8 mouse cellular contexts compared by ENCODE assay signal in genomic region chr19:38929471-38930251, GRCm38 (mm10). TPM values are rescaled to one million over a fixed set of nuclear protein-coding genes. Genes with fewer than 3 reads are reported as not detected.
DNase-seq lines count a peak whose midpoint lies in the region; ATAC-seq lines count a peak whose summit lies in the region.

No protein-coding gene starts in this region.

- H3K4me3 ChIP-seq in embryonic facial prominence, embryonic 10.5 days, result peak overlapping the region; percentile 91
- peak overlapping the region; percentile 59 for H3K4me3 ChIP-seq in midbrain, embryonic 15.5 days

- no peaks in the 10 kb centered on the region for H3K27me3 ChIP-seq in embryonic facial prominence, embryonic 10.5 days (replicated peaks; ENCODE audit: low read depth, poor library complexity, severe bottlenecking)
- H3K27me3 ChIP-seq in midbrain, embryonic 15.5 days (replicated peaks), result no peaks in the 10 kb centered on the region

- WGBS in embryonic facial prominence, embryonic 10.5 days, result 78% methylated on average over 13 of the region's 13 CpGs
- WGBS in midbrain, embryonic 15.5 days, result 76% methylated on average over 13 of the region's 13 CpGs

- peaks cover 17% of the 10 kb centered on the region for H3K4me1 ChIP-seq in embryonic facial prominence, embryonic 10.5 days
- peaks cover 10% of the 10 kb centered on the region for H3K4me1 ChIP-seq in midbrain, embryonic 15.5 days

- H3K9ac ChIP-seq in midbrain, embryonic 15.5 days, result no peak overlapping the region

- DNase-seq in layer of hippocampus, adult 11-12 months (ENCODE audit: low spot score), result peak; percentile 28
- no peak for DNase-seq in layer of hippocampus, postnatal 10 days (ENCODE audit: low spot score in 2 of 2)
- no peak for DNase-seq in embryonic facial prominence, embryonic 10.5 days (ENCODE audit: low spot score)
- DNase-seq in induced T-regulatory cell, adult 2 months (ENCODE audit: low read depth), result peak; percentile 13
- no peak for DNase-seq in adrenal gland, postnatal 4 days (ENCODE audit: low spot score in 2 of 2)
- DNase-seq in thymus, postnatal 0 days (ENCODE audit: low spot score), result no peak
- DNase-seq in spleen, postnatal 14 days (ENCODE audit: low spot score in 2 of 2), result no peak

- H3K4me2 ChIP-seq in midbrain, embryonic 15.5 days, result peak overlapping the region; percentile 98

- no peaks in the 10 kb centered on the region for H3K9me3 ChIP-seq in embryonic facial prominence, embryonic 10.5 days
- no peaks in the 10 kb centered on the region for H3K9me3 ChIP-seq in midbrain, embryonic 15.5 days

- H3K27ac ChIP-seq in embryonic facial prominence, embryonic 10.5 days (replicated peaks), result no peak overlapping the region
- no peak overlapping the region for H3K27ac ChIP-seq in midbrain, embryonic 15.5 days

- H3K36me3 ChIP-seq in embryonic facial prominence, embryonic 10.5 days (replicated peaks), result peaks cover 24% of the 10 kb centered on the region
- no peaks in the 10 kb centered on the region for H3K36me3 ChIP-seq in midbrain, embryonic 15.5 days (replicated peaks)

- ATAC-seq in midbrain, embryonic 15.5 days (replicated peaks), result no peak

RNA-seq across cellular contexts. Expression of gene Hells, which starts 1.1 kb away (rescaled TPM):
- total RNA-seq in layer of hippocampus, postnatal 10 days (2021), result 1 to 10 TPM; 4.7 to 7.9 TPM
- 92.5 and 92.9 TPM in 2 replicates for polyA plus RNA-seq in embryonic facial prominence, embryonic 10.5 days (2016; fragmentation: Nextera tagmentation; extraction: Ambion mirVana)
- polyA plus RNA-seq in midbrain, embryonic 15.5 days (2015; fragmentation: Nextera tagmentation; extraction: Ambion mirVana), result 6.1 and 9.4 TPM in 2 replicates
- 10 to 100 TPM; 25.5 to 29.6 TPM for total RNA-seq in adrenal gland, postnatal 4 days (2021)
- polyA plus RNA-seq in thymus, postnatal 0 days (2015; fragmentation: Nextera tagmentation; extraction: Ambion mirVana), result 56.6 and 70.6 TPM in 2 replicates

Comparison
In these comparisons a context has a peak if more than half of its experiments do, and no peak if none do; other contexts are left out.
1. DNase-seq: peak in layer of hippocampus, adult 11-12 months (single experiment) and induced T-regulatory cell, adult 2 months (single experiment); none in layer of hippocampus, postnatal 10 days (0 of 2), embryonic facial prominence, embryonic 10.5 days (single experiment), adrenal gland, postnatal 4 days (0 of 2), thymus, postnatal 0 days (single experiment) and spleen, postnatal 14 days (0 of 2).